Mouse (Mus musculus) neural tube, embryonic 13.5 days (tissue): ENCODE data around the gene Gng7. TPM values are rescaled to one million over a fixed set of nuclear protein-coding genes. Genes with fewer than 3 reads are reported as not detected.
A peak's percentile ranks its signal among the peaks of the same experiment; 100 is the strongest.

Experiments
- ATAC-seq: fragments of 200-750 bp; cut with Nextera tagmentation; 2 replicates; pipeline ENCODE4 v1.8.0; 2017; ENCODE audit warnings: low read depth, mild to moderate bottlenecking, moderate TSS enrichment, moderate library complexity
- H3K27ac ChIP-seq: fragments of 300-500 bp; sonication (generic); replicated peaks from 2 replicates; pipeline ENCODE4 v1.5.1; 2015; ENCODE audit warnings: moderate library complexity, mild to moderate bottlenecking, inconsistent platforms
- H3K27me3 ChIP-seq: fragments of 300-500 bp; sonication (generic); 2 replicates; pipeline ENCODE4 v1.6.1; 2015; ENCODE audit warnings: mild to moderate bottlenecking, inconsistent platforms
- H3K36me3 ChIP-seq: fragments of 300-500 bp; sonication (generic); 2 replicates; pipeline ENCODE4 v1.6.1; 2015; ENCODE audit warnings: mild to moderate bottlenecking, inconsistent platforms
- H3K4me1 ChIP-seq: fragments of 300-500 bp; sonication (generic); replicated peaks from 2 replicates; pipeline ENCODE4 v1.6.1; 2015; ENCODE audit warnings: inconsistent platforms
- H3K4me2 ChIP-seq: fragments of 300-500 bp; sonication (generic); 2 replicates; pipeline ENCODE4 v1.6.1; 2015; ENCODE audit warnings: inconsistent platforms, mild to moderate bottlenecking, moderate library complexity
- H3K4me3 ChIP-seq: fragments of 300-500 bp; sonication (generic); 2 replicates; pipeline ENCODE4 v1.5.1; 2015; ENCODE audit warnings: mild to moderate bottlenecking, inconsistent platforms
- H3K9ac ChIP-seq: fragments of 300-500 bp; sonication (generic); 2 replicates; pipeline ENCODE4 v1.6.1; 2015; ENCODE audit warnings: moderate library complexity, mild to moderate bottlenecking, inconsistent platforms
- H3K9me3 ChIP-seq: fragments of 300-500 bp; sonication (generic); 2 replicates; pipeline ENCODE4 v1.6.1; 2016; ENCODE audit warnings: inconsistent platforms
- WGBS: fragments of 180-500 bp; shearing (Covaris S2); methylation state at CpG from one replicate; pipeline ENCODE4 v1.1.7; 2015; 5-methylcytosine and 5-hydroxymethylcytosine counted together
- polyA plus RNA-seq: library from polyadenylated mRNA; unstranded; fragments of >200 nt; fragmentation: Nextera tagmentation; extraction: Ambion mirVana; gene quantifications from 2 replicates; pipeline ENCODE4 v1.2.1, GENCODE M21; 2015

Gng7 gene
- polyA plus RNA-seq, 1 experiment from 2014 or later, result 17.4 TPM

- under 1% methylated on average over 56 of the region's 56 CpGs for WGBS
- Histone ChIP-seq H3K9ac (peak within 1 kb of the TSS; percentile 77), H3K4me3 (peak within 1 kb of the TSS; percentile 53), H3K27ac (peak within 1 kb of the TSS; percentile 76), H3K4me1 (peaks cover 51% of the 10 kb centered on the region), H3K27me3 (peaks cover 43% of the 10 kb centered on the region), H3K9me3 (no peaks in the 10 kb centered on the region), H3K4me2 (peak within 1 kb of the TSS; percentile 83), H3K36me3 (no peaks in the 10 kb centered on the region)
- ATAC-seq, result peak; percentile 88
These were observed 85.2 kb downstream of the Gng7 start, which contains the start of gene Gadd45b for GRCm38 (mm10) chr10:80929299-80930226. TSS of gene Gadd45b (plus strand) at chr10:80930073.

GRCm38 (mm10) chr10:80928586-80929298 lies 86.0 kb downstream of the Gng7 start:
- Histone ChIP-seq H3K4me3 (peak overlapping the region; percentile 53), H3K4me1 (peaks cover 47% of the 10 kb centered on the region), H3K27ac (peak overlapping the region; percentile 76), H3K9ac (peak overlapping the region; percentile 77), H3K36me3 (no peaks in the 10 kb centered on the region), H3K27me3 (peaks cover 35% of the 10 kb centered on the region), H3K4me2 (peak overlapping the region; percentile 83), H3K9me3 (no peaks in the 10 kb centered on the region)
- WGBS, result under 1% methylated on average over 48 of the region's 48 CpGs
- ATAC-seq, result peak; percentile 34

GRCm38 (mm10) chr10:80925472-80925871 lies 89.3 kb downstream of the Gng7 start:
- ATAC-seq, result no peak
- WGBS, result 34% methylated on average over 3 of the region's 3 CpGs

GRCm38 (mm10) chr10:80921923-80922322 lies 92.8 kb downstream of the Gng7 start:
- H3K9ac ChIP-seq, result peak overlapping the region; percentile 26
- peak overlapping the region; percentile 20 for H3K4me3 ChIP-seq
- 10% methylated on average over 16 of the region's 16 CpGs for WGBS

More at GRCm38 (mm10) chr10:80925472-80925871, 89.3 kb downstream of the Gng7 start:
- no peaks in the 10 kb centered on the region for H3K9me3 ChIP-seq
- no peak overlapping the region for H3K9ac ChIP-seq
- no peaks in the 10 kb centered on the region for H3K36me3 ChIP-seq
- H3K4me2 ChIP-seq, result no peak overlapping the region
- no peak overlapping the region for H3K4me3 ChIP-seq
- peaks cover 19% of the 10 kb centered on the region for H3K4me1 ChIP-seq
- peaks cover 2% of the 10 kb centered on the region for H3K27me3 ChIP-seq
- H3K27ac ChIP-seq, result no peak overlapping the region

GRCm38 (mm10) chr10:80917779-80918434 lies 96.8 kb downstream of the Gng7 start, which contains the start of gene Lmnb2:
TSS of gene Lmnb2 (minus strand) at chr10:80918245.
- H3K36me3 ChIP-seq, result peaks cover 23% of the 10 kb centered on the region
- H3K4me1 ChIP-seq, result peaks cover 41% of the 10 kb centered on the region
- peak within 1 kb of the TSS; percentile 79 for H3K27ac ChIP-seq
- H3K9ac ChIP-seq, result peak within 1 kb of the TSS; percentile 91
- H3K4me3 ChIP-seq, result peak within 1 kb of the TSS; percentile 95
- under 1% methylated on average over 58 of the region's 61 CpGs for WGBS
- peak; percentile 75 for ATAC-seq
- H3K9me3 ChIP-seq, result no peaks in the 10 kb centered on the region
- no peaks in the 10 kb centered on the region for H3K27me3 ChIP-seq
- peak within 1 kb of the TSS; percentile 99 for H3K4me2 ChIP-seq

More at GRCm38 (mm10) chr10:80921923-80922322, 92.8 kb downstream of the Gng7 start:
- peak overlapping the region; percentile 48 for H3K4me2 ChIP-seq
- ATAC-seq, result no peak
- H3K4me1 ChIP-seq, result peaks cover 16% of the 10 kb centered on the region
- H3K27ac ChIP-seq, result no peak overlapping the region
- no peaks in the 10 kb centered on the region for H3K27me3 ChIP-seq
- H3K36me3 ChIP-seq, result no peaks in the 10 kb centered on the region
- no peaks in the 10 kb centered on the region for H3K9me3 ChIP-seq

GRCm38 (mm10) chr10:80917336-80917778 lies 97.4 kb downstream of the Gng7 start:
- Histone ChIP-seq H3K9me3 (no peaks in the 10 kb centered on the region), H3K36me3 (peaks cover 27% of the 10 kb centered on the region), H3K9ac (peak overlapping the region; percentile 91), H3K27me3 (no peaks in the 10 kb centered on the region), H3K4me1 (peaks cover 41% of the 10 kb centered on the region), H3K27ac (peak overlapping the region; percentile 79), H3K4me2 (peak overlapping the region; percentile 99), H3K4me3 (peak overlapping the region; percentile 95)
- ATAC-seq, result peak; percentile 45
- 2% methylated on average over 15 of the region's 15 CpGs for WGBS

GRCm38 (mm10) chr10:80915736-80916135 lies 99.0 kb downstream of the Gng7 start:
- no peak overlapping the region for H3K4me2 ChIP-seq
- H3K27me3 ChIP-seq, result no peaks in the 10 kb centered on the region

GRCm38 (mm10) chr10:80915260-80915659 lies 99.5 kb downstream of the Gng7 start:
- no peak overlapping the region for H3K4me2 ChIP-seq
- WGBS, result 86% methylated on average over 2 of the region's 2 CpGs
- no peak overlapping the region for H3K27ac ChIP-seq
- H3K27me3 ChIP-seq, result no peaks in the 10 kb centered on the region
- no peak overlapping the region for H3K9ac ChIP-seq
- H3K4me3 ChIP-seq, result no peak overlapping the region
- no peak for ATAC-seq
- H3K4me1 ChIP-seq, result peaks cover 37% of the 10 kb centered on the region
- no peaks in the 10 kb centered on the region for H3K9me3 ChIP-seq
- H3K36me3 ChIP-seq, result peaks cover 48% of the 10 kb centered on the region

More at GRCm38 (mm10) chr10:80915736-80916135, 99.0 kb downstream of the Gng7 start:
- 90% methylated on average over 4 of the region's 4 CpGs for whole genome bisulfite sequencing
- H3K36me3 ChIP-seq, result peaks cover 43% of the 10 kb centered on the region
- no peak for ATAC-seq
- no peak overlapping the region for H3K27ac ChIP-seq
- H3K9ac ChIP-seq, result no peak overlapping the region
- no peak overlapping the region for H3K4me3 ChIP-seq
- H3K4me1 ChIP-seq, result peaks cover 37% of the 10 kb centered on the region
- no peaks in the 10 kb centered on the region for H3K9me3 ChIP-seq

GRCm38 (mm10) chr10:80914253-80914656 lies 100.5 kb downstream of the Gng7 start:
- Histone ChIP-seq H3K4me3 (no peak overlapping the region), H3K27ac (no peak overlapping the region), H3K36me3 (peaks cover 58% of the 10 kb centered on the region), H3K9me3 (no peaks in the 10 kb centered on the region), H3K27me3 (no peaks in the 10 kb centered on the region), H3K4me1 (peaks cover 37% of the 10 kb centered on the region), H3K9ac (no peak overlapping the region), H3K4me2 (no peak overlapping the region)
- ATAC-seq, result no peak
- 88% methylated on average over 5 of the region's 5 CpGs for WGBS

GRCm38 (mm10) chr10:80913364-80914011 lies 101.3 kb downstream of the Gng7 start:
- H3K9ac ChIP-seq, result no peak overlapping the region
- H3K27me3 ChIP-seq, result no peaks in the 10 kb centered on the region
- 93% methylated on average over 7 of the region's 8 CpGs for WGBS
- H3K4me2 ChIP-seq, result no peak overlapping the region
- H3K36me3 ChIP-seq, result peaks cover 66% of the 10 kb centered on the region
- H3K9me3 ChIP-seq, result no peaks in the 10 kb centered on the region
- H3K4me3 ChIP-seq, result no peak overlapping the region
- no peak for ATAC-seq
- peaks cover 34% of the 10 kb centered on the region for H3K4me1 ChIP-seq
- no peak overlapping the region for H3K27ac ChIP-seq

- no peak overlapping the region for H3K4me3 ChIP-seq
- peaks cover 25% of the 10 kb centered on the region for H3K4me1 ChIP-seq
- H3K9me3 ChIP-seq, result no peaks in the 10 kb centered on the region
- no peak overlapping the region for H3K4me2 ChIP-seq
- no peak overlapping the region for H3K9ac ChIP-seq
- no peak for ATAC-seq
- no peaks in the 10 kb centered on the region for H3K27me3 ChIP-seq
- peaks cover 81% of the 10 kb centered on the region for H3K36me3 ChIP-seq
- no peak overlapping the region for H3K27ac ChIP-seq
These were observed 102.9 kb downstream of the Gng7 start for GRCm38 (mm10) chr10:80911891-80912290.
